Mouse (Mus musculus) ES-Bruce4 (cell line): Measurements from ENCODE around the gene Gng8.

Source experiments
- CTCF ChIP-seq: IDR thresholded peaks from one replicate; pipeline ENCODE4 v1.8.1; 2011; ENCODE audit warnings: low read depth, low read length
- EP300 ChIP-seq: IDR thresholded peaks from 2 replicates; pipeline ENCODE4 v1.6.1; 2011; ENCODE audit warnings: low read depth, low read length; ENCODE audit not compliant: insufficient read depth
- POLR2A ChIP-seq: IDR thresholded peaks from one replicate; pipeline ENCODE4 v1.8.1; 2011; ENCODE audit warnings: low read length; ENCODE audit not compliant: insufficient read depth

GRCm38 (mm10) chr7:16932704-16933577, 41.4 kb downstream of the Gng8 start:
- TF ChIP-seq EP300 (no peak), POLR2A (no peak), CTCF (peak; percentile 22)
